Mouse (Mus musculus) small intestine, adult 2 months (tissue): ENCODE data around the gene Lgals4. TPM values are rescaled to one million over a fixed set of nuclear protein-coding genes. Genes with fewer than 3 reads are reported as not detected.

Source experiments
- H3K27ac ChIP-seq: fragments of 200-500 bp; 2 replicates; pipeline ENCODE4 v1.5.1; 2012; ENCODE audit warnings: low read depth, low read length, control low read depth, inconsistent platforms; ENCODE audit not compliant: insufficient read depth
- H3K27me3 ChIP-seq: fragments of 200-500 bp; 2 replicates; pipeline ENCODE4 v1.6.1; 2012; ENCODE audit warnings: mild to moderate bottlenecking, moderate library complexity, low read length, inconsistent platforms; ENCODE audit not compliant: control insufficient read depth, insufficient read depth
- H3K36me3 ChIP-seq: fragments of 200-500 bp; 2 replicates; pipeline ENCODE4 v1.6.1; 2012; ENCODE audit warnings: mild to moderate bottlenecking, low read length, control low read depth, inconsistent platforms; ENCODE audit not compliant: control insufficient read depth, insufficient read depth
- H3K4me1 ChIP-seq: fragments of 200-500 bp; 2 replicates; pipeline ENCODE4 v1.6.1; 2012; ENCODE audit warnings: low read length, inconsistent platforms, mixed read lengths; ENCODE audit not compliant: control insufficient read depth, insufficient read depth, insufficient read length
- H3K4me3 ChIP-seq: fragments of 200-500 bp; 2 replicates; pipeline ENCODE4 v1.5.1; 2012; ENCODE audit warnings: low read depth, mild to moderate bottlenecking, control low read depth, inconsistent platforms, low read length, moderate library complexity
- CTCF ChIP-seq: fragments of 200-500 bp; IDR thresholded peaks from 2 replicates; pipeline ENCODE4 v1.5.1; 2012; ENCODE audit warnings: low read depth, mild to moderate bottlenecking, control low read depth, inconsistent platforms, low read length, moderate library complexity, mixed read lengths; ENCODE audit not compliant: insufficient replicate concordance, insufficient read length; ENCODE audit errors: extremely low read depth
- POLR2A ChIP-seq: fragments of 200-500 bp; IDR thresholded peaks from 2 replicates; pipeline ENCODE4 v1.6.1; 2012; ENCODE audit warnings: low read depth, mild to moderate bottlenecking, control low read depth, inconsistent platforms, low read length, moderate library complexity
- WGBS: fragments of 180-500 bp; shearing (Covaris S2); methylation state at CpG from one replicate; pipeline ENCODE4 v1.1.7; 2018; 5-methylcytosine and 5-hydroxymethylcytosine counted together
- polyA plus RNA-seq: library from polyadenylated mRNA; depleted of rRNA; stranded (reverse); fragments of >200 nt; gene quantifications from 2 replicates; pipeline ENCODE4 v1.2.3, GENCODE M21; 2012

Gene Lgals4
- polyA plus RNA-seq, 1 experiment, result 2,780 TPM

DNA sequence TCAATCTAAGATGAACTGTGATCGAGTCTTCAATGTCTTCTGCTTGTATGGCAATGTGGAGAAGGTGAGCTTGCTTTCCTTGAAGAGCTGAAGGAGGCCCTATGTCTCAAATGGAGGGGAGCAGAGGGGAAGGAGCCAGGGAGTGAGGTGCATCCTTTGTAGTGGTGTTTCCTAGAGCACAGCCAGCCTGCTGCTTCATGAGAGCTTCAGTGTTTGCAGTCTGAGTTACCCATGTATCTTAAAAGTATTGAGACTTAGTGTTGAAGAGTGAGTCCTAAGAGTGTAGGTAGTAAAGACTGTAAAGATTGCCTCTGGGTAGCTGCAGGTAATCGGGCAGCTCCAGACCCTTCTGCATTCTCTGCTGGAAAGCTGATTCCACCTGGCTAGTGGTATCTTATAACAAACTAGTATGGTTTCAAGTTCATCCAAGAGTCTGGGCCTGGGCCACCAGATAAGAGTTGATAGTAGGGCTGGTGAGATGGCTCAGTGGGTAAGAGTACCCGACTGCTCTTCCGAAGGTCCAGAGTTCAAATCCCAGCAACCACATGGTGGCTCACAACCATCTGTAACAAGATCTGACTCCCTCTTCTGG is 14.7 kb upstream of the Lgals4 start:
- no peak overlapping the region for H3K27ac ChIP-seq
- TF ChIP-seq POLR2A, result no peak
- no peak for TF ChIP-seq CTCF
- H3K4me3 ChIP-seq, result no peak overlapping the region
- H3K4me1 ChIP-seq, result peaks cover 28% of the 10 kb centered on the region
- H3K27me3 ChIP-seq, result no peaks in the 10 kb centered on the region
- peaks cover 86% of the 10 kb centered on the region for H3K36me3 ChIP-seq
- WGBS, result 44% methylated on average over 4 of the region's 4 CpGs

DNA sequence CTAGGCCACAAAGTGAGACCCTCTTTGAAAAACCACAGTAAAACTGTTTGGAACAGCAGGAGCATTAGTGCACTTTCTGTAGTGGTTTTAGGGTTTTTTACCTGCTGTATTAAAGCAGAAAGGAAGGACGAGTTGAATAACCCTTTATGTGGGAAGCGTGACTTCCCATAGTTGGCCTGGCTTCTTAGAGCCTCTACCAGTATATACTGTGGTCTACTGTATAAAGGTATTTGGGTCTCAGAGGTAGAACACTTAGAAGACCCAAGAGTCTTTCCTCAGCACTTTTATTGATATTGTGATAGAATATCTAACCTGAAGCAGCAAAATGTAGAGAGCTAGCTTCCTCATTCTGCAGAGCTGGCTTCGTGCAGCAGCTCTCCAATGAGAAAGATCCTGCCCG is 14.1 kb upstream of the Lgals4 start:
- H3K4me3 ChIP-seq, result no peak overlapping the region
- H3K4me1 ChIP-seq, result peaks cover 28% of the 10 kb centered on the region
- TF ChIP-seq CTCF, result no peak
- TF ChIP-seq POLR2A, result no peak
- H3K27ac ChIP-seq, result no peak overlapping the region
- 52% methylated on average over 4 of the region's 4 CpGs for WGBS
- peaks cover 80% of the 10 kb centered on the region for H3K36me3 ChIP-seq
- H3K27me3 ChIP-seq, result no peaks in the 10 kb centered on the region

DNA sequence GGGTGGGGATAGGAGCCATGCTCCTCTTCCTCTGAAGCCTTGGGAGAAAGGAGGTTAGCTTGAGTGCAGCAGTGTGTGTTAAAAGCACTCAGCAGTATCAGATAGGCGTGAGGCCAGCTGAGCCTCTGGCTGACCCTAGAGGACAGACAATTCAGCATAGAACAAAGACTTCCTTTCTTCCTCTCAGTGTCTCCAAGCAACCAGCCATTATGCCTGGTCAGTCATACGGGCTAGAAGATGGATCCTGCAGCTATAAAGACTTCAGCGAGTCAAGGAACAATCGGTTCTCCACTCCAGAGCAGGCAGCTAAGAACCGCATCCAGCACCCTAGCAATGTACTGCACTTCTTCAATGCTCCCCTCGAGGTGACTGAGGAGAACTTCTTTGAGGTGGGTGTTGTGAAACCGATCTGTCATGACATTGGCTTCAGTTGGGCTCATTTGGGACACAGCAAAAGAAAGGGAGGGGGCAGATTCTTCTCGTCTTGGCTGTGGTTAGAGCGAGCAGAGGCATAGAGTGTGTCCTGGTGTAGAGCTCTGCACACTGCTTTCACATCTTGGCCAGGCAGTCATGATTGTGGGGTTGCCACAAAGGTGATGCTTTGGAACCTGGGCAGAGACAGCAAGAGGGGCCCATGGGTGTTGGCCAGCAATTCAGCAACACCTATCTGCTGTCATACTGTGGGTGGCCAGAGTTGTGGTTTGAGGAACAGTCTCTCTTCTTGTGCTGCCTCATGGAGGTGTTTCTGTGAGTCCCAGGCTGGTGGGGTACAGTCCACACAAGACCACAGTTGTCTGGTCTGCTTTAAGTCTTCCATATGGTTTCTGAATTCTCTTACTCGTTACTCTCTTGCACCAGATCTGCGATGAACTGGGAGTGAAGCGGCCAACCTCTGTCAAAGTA is 13.0 kb upstream of the Lgals4 start:
- Histone ChIP-seq H3K4me3 (no peak overlapping the region), H3K36me3 (peaks cover 70% of the 10 kb centered on the region), H3K27me3 (no peaks in the 10 kb centered on the region), H3K4me1 (peaks cover 31% of the 10 kb centered on the region), H3K27ac (peak overlapping the region; percentile 49)
- TF ChIP-seq POLR2A (no peak), CTCF (no peak)
- 38% methylated on average over 12 of the region's 12 CpGs for WGBS

DNA sequence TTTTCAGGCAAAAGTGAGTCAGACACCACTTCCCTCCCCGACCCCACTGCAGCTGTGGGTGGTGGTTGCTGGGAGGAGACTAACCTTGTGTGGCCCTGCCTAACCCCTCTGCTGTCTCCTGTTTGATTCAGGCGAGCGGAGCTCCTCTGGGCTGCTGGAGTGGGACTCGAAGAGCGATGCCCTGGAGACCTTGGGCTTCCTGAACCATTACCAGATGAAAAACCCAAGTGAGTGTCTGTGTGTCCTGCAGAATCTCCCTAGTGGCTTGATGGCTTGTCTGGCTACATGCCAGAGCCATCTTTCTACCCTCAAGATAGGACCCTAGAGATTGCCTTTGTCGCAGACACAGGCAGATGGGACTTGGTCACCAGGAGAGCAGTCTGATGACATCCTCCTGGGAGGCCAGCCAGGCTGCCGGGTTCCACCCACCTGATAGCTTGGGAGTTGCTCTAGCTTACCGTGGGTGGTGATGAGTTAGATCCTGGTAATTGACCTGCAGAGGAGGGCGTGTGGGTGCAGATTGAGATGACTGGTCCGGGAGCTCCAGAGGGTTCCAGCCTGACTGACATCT is 12.3 kb upstream of the Lgals4 start:
- no peak for TF ChIP-seq POLR2A
- no peak for TF ChIP-seq CTCF
- Histone ChIP-seq H3K36me3 (peaks cover 63% of the 10 kb centered on the region), H3K27me3 (no peaks in the 10 kb centered on the region), H3K4me3 (no peak overlapping the region), H3K27ac (peak overlapping the region; percentile 49), H3K4me1 (peaks cover 32% of the 10 kb centered on the region)
- WGBS, result 29% methylated on average over 10 of the region's 10 CpGs

DNA sequence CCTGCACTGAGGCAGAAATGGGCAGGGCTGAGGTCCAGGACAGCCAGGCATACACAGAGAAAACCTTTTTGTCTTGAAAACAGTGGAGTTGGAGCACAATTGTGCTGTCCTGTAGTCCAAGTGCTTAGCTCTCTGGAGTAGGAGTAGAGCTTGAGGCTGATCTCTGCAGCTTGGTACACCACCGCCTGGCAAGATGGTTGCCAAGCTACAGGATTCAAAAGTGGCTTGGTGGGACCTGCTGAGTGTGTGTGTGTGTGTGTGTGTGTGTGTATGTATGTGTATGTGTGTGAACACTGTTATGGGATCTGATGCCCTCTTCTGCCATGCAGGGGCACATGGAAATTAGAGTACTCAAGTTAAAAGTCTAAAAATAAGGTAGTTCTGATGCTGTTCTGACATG is 11.1 kb upstream of the Lgals4 start:
- no peak overlapping the region for H3K4me3 ChIP-seq
- peaks cover 51% of the 10 kb centered on the region for H3K36me3 ChIP-seq
- H3K4me1 ChIP-seq, result peaks cover 33% of the 10 kb centered on the region
- peak overlapping the region; percentile 10; the same call in 1 of the 2 replicates for H3K27ac ChIP-seq
- WGBS, result 81% methylated on average over 1 of the region's 1 CpGs
- no peak for TF ChIP-seq POLR2A
- no peak for TF ChIP-seq CTCF
- H3K27me3 ChIP-seq, result no peaks in the 10 kb centered on the region

- Histone ChIP-seq H3K27ac (peak overlapping the region; percentile 14; the same call in 1 of the 2 replicates), H3K4me1 (peaks cover 33% of the 10 kb centered on the region), H3K27me3 (no peaks in the 10 kb centered on the region), H3K36me3 (peaks cover 44% of the 10 kb centered on the region), H3K4me3 (no peak overlapping the region)
- WGBS, result 30% methylated on average over 10 of the region's 10 CpGs
- TF ChIP-seq CTCF, result no peak
- no peak for TF ChIP-seq POLR2A
Measured at GRCm38 (mm10) chr7:28822993-28823903, 10.4 kb upstream of the Lgals4 start.

DNA sequence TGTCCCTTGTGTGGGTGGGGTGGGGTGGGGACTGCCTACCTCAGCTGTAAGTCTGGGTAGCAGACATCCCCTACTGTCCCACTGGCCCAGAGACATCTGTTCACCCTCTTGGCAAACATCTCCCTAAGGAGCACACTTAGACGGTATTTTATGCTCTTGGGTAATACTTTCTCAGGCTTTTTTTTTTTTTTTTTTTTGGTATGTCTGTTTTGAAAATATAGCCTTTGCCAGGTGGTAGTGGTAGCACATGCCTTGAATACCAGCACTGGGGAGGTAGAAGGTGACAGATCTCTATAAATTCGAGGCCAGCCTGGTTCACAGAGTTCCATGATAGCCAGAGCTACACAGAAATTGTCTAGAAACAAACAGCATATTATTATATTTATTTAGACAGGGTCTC is 9.7 kb upstream of the Lgals4 start:
- H3K4me1 ChIP-seq, result peaks cover 31% of the 10 kb centered on the region
- no peak overlapping the region for H3K27ac ChIP-seq
- H3K27me3 ChIP-seq, result no peaks in the 10 kb centered on the region
- TF ChIP-seq POLR2A (no peak), CTCF (no peak)
- WGBS, result 19% methylated on average over 2 of the region's 2 CpGs
- H3K4me3 ChIP-seq, result no peak overlapping the region
- H3K36me3 ChIP-seq, result peaks cover 39% of the 10 kb centered on the region
